Mouse (Mus musculus) mature B cell (primary cell): Measurements from ENCODE around the gene Calr4.

Experiments
- in situ Hi-C: fragments of 300-500 bp; cut with MboI; formaldehyde crosslinking; loops from 2 replicates; pipeline ENCODE4 v1.14.3; 2019

Calr4 gene

DNA sequence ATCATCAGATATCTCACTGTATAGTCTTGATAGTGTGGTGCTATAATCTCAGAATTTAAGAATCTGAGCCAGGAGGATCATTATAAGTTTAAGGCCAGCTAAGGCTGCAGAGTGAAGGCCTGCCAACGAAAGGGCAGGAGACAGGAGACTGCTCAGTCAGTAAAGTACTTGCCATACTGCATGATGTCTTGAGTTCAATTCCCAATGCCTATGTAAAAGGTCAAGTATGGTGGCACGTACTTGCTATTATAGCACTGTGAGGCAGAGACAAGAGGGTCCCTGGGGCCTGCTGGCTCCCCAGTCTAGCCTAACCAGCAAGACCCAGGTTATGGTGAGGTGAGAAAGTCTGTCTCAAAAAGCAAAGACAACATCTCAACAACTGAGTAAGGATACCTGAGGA is at the start of gene Calr4:
Gene Calr4 (plus strand): TSS at position 301 of the 400 bp plus-strand sequence.
- in situ Hi-C loops, result no loop called here

- in situ Hi-C loops, result no loop called here
These were observed 48.5 kb upstream of the Calr4 start for GRCm38 (mm10) chr4:109185616-109186405.

DNA sequence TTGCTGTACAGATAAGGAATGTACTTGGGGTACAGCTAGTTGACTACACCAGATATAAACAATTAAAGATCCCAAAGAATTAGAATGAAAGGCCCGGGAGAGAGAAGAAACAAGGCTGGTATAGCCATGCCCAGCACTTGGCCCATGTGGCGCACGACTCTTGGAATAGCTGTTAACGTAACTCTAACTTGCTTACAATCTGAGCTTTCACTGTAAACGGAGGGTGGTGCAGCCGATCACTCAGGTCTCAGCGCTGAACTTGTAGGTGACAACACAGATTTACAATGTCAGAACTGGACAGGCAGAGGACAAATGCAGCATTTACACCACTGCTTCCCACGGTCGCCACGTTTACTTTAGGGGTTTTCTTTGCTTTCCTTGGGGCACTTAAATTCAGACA is 42.7 kb upstream of the Calr4 start:
- in situ Hi-C loops, result no loop called here

DNA sequence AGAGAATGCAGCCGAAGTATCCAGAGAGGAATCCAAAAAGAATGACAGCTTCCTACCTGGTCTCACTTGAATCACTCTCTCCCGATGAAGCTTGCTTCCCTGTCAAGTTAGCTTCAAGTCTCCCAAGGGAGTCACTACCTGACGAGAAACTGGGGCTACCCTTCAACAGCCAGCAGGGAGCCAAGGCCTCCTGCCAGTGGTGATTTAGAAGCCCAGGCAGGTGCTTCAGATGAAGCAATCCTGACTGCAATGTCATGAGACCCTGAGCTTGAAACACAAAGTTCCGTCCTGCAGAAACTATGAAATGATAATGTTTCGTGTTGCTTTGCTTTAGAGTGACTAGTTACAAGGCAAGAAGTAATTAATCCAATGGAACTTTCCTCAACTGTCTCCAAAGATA is 40.4 kb upstream of the Calr4 start:
- in situ Hi-C loops, result no loop called here

GRCm38 (mm10) chr4:109195900-109196629 is 38.2 kb upstream of the Calr4 start:
- in situ Hi-C loops, result no loop called here

- in situ Hi-C loops, result no loop called here
These were observed 35.2 kb upstream of the Calr4 start for GRCm38 (mm10) chr4:109199069-109199468.

DNA sequence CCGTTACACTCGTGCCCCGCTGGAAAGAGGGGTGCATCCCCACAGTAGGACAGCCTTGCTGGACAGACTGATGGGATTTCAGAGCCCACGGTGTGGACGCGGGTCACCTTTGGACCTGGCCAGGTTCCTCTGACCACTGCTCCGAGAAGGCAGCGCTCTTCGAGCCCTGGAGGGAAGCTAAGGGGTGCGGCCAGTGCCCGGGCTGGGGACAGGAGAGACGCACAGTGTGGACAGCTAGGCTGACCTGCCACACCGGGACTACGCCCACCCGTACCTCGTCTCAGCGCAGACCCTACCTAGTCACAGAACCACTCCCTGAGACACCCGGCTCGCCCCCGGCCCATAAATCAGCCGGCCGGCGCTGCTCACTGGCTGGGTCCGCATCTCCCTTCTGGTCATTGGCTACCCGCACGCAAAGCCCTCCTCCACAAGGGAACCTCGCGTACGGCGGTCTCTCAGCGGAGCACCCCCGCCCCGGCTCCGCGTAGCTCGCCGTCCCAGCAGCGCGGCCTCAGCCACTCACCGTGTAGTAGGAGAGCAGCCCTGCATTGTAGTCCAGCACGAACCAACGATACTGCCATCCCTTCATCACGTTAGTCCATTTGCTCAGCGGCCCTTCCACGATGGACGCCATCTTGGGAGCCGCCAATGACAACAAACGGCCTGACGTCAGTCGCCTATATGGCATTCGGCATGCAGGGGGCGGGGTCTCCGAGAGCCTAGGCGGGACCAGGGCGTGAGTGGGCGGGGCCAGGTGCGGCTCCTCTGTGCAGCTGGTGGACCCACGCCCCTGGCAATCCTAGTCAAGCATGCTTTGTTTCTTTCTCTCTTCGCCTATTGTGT is 32.5 kb upstream of the Calr4 start, which contains the start of gene Osbpl9:
Gene Osbpl9 (minus strand): TSS at position 691 of the 843 bp plus-strand sequence.
- in situ Hi-C loops, result no loop called here

GRCm38 (mm10) chr4:109203931-109204330 is 30.4 kb upstream of the Calr4 start:
- in situ Hi-C loops, result no loop called here

- in situ Hi-C loops, result no loop called here
These were observed 29.9 kb upstream of the Calr4 start for GRCm38 (mm10) chr4:109204416-109204815.

GRCm38 (mm10) chr4:109207524-109207923 is 26.8 kb upstream of the Calr4 start:
- in situ Hi-C loops, result no loop called here

DNA sequence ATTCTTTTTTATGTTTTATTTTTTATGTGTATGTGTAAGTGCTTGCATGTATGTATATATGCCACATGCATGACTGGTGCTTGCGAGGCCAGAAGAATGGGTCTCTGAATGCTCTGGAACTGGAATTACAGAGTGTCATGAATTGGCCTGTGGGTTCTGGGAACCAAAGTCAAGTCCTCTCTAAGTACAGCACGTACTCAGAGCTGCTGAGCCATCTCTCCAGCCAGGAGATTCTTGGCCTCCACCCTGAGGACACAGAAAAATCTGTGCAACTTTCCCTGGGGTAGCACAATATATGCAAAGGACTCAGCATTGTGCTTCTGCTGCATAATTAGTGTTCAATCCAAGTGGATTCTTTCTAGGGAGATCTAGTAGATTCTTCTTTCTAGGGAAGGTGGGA is 24.0 kb upstream of the Calr4 start:
- in situ Hi-C loops, result no loop called here

DNA sequence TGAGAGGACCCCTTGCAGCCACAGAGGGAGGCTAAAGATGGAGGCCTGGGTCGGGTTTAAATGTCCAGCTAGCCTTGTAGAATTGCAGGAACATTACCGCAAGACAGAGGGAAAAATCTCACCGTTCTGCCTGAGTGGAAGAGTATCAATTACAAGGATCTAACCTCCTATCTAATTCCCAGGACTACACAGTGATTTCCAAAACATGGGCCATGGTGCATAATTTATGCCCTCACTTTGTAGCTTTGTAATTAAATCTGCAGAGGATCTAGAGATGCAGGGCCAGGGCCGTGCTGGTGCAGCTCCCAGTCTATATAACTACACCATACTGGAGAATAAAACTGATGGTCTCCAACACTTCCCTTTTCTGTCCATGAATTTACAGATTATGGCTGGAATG is 23.4 kb upstream of the Calr4 start:
- in situ Hi-C loops, result no loop called here

DNA sequence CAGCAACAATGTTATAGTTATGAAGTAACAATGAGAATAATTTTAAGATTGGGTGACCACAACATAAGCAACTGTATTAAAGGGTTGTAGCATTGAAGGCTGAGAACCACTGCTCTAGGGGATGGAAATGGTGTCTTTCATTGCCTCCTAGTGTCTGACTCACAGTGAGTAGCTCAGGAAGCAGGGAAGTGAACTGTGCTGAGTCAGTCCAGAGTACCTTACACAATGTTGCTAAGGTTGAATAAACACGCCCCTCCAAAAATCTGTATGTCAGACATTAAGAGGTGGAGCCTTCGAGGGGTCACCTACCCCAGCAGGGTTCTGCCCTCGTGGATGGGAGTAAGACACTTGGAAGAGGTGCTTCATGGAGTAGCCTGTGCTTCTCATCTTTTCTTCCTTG is 20.3 kb upstream of the Calr4 start:
- in situ Hi-C loops, result no loop called here

DNA sequence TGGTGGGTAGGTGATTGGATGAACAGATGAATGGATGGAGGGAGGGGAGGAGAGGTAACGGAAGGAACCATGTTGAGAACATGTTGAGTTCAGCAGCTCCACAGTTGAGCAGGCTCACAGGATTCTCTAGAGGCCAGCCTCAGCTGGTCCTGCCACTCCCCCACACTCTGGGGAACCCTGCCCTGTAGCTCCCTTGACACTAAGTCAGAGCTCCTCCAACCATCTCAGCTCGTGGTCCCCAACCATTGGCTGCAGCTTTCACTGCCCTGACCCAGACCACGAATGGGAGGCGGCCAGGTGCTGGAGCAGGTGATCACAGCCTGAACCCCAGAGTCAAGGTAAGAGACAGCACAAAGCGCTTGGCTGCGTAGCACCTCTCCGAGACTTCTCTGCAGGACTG is 16.3 kb upstream of the Calr4 start:
- in situ Hi-C loops, result no loop called here

GRCm38 (mm10) chr4:109220441-109220940 is 13.8 kb upstream of the Calr4 start:
- in situ Hi-C loops, result no loop called here

- in situ Hi-C loops, result no loop called here
These were observed 12.3 kb upstream of the Calr4 start for GRCm38 (mm10) chr4:109222001-109222400.

- in situ Hi-C loops, result no loop called here
These were observed 9.3 kb upstream of the Calr4 start for GRCm38 (mm10) chr4:109224762-109225552.

GRCm38 (mm10) chr4:109225606-109226005 is 8.7 kb upstream of the Calr4 start:
- in situ Hi-C loops, result no loop called here

- in situ Hi-C loops, result no loop called here
These were observed 8.2 kb upstream of the Calr4 start for GRCm38 (mm10) chr4:109226071-109226470.

- in situ Hi-C loops, result no loop called here
These were observed 4.5 kb upstream of the Calr4 start for GRCm38 (mm10) chr4:109229766-109230279.

DNA sequence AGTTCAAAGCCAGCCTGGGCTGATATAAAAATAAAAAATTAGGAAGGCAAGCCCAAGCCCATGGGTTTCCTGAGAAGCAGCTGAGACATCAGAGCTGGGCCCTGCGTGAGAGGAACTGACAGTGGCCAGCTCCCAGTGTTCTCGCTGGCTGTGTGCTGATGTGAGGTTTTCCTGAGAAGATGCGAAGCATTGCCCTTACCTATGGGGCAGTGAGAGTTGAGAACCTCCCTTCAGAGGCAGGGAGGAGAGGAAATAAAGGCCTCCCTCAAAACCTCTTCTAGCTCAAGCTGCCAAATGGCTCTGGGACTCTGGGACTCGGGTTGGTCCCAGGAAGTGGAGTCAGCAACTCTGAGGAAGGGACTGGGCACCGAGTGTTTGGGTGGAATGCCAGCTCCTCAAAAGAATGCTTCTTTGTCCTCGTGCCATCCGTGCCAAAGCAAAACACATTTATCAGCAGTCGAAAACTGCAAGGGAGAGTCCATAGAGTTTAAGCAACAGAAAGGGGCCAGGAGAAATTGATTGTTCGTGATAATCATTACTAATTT is 593 bp downstream of the Calr4 start:
- in situ Hi-C loops, result no loop called here
